Mouse (Mus musculus) heart, embryonic 16.5 days (tissue): ENCODE results near the gene Olfr1394. TPM values are rescaled to one million over a fixed set of nuclear protein-coding genes. Genes with fewer than 3 reads are reported as not detected.
A peak's percentile ranks its signal among the peaks of the same experiment; 100 is the strongest.

Experiments
- ATAC-seq: fragments of 200-750 bp; cut with Nextera tagmentation; replicated peaks from 2 replicates; pipeline ENCODE4 v1.8.0; 2017; ENCODE audit warnings: moderate number of reproducible peaks; ENCODE audit not compliant: insufficient read depth, low FRiP score; ENCODE audit errors: extremely low read depth
- H3K27ac ChIP-seq: fragments of 300-500 bp; sonication (generic); 2 replicates; pipeline ENCODE4 v1.5.1; 2014; ENCODE audit warnings: mild to moderate bottlenecking, low read length, control low read depth, moderate library complexity
- H3K27me3 ChIP-seq: fragments of 300-500 bp; sonication (generic); 2 replicates; pipeline ENCODE4 v1.6.1; 2014; ENCODE audit warnings: low read length, mixed read lengths; ENCODE audit not compliant: control insufficient read depth, insufficient read depth
- H3K36me3 ChIP-seq: fragments of 300-500 bp; sonication (generic); 2 replicates; pipeline ENCODE4 v1.6.1; 2014; ENCODE audit not compliant: control insufficient read depth, insufficient read depth
- H3K4me1 ChIP-seq: fragments of 300-500 bp; sonication (generic); 2 replicates; pipeline ENCODE4 v1.6.1; 2014; ENCODE audit warnings: low read length, mixed read lengths; ENCODE audit not compliant: control insufficient read depth, insufficient read depth
- H3K4me2 ChIP-seq: fragments of 300-500 bp; sonication (generic); 2 replicates; pipeline ENCODE4 v1.6.1; 2014; ENCODE audit warnings: low read depth, mild to moderate bottlenecking, control low read depth, low read length
- H3K4me3 ChIP-seq: fragments of 300-500 bp; sonication (generic); 2 replicates; pipeline ENCODE4 v1.5.1; 2014; ENCODE audit warnings: mild to moderate bottlenecking, control low read depth, low read length
- H3K9ac ChIP-seq: fragments of 300-500 bp; sonication (generic); 2 replicates; pipeline ENCODE4 v1.6.1; 2014; ENCODE audit warnings: low read length, control low read depth
- H3K9me3 ChIP-seq: fragments of 300-500 bp; sonication (generic); replicated peaks from 2 replicates; pipeline ENCODE4 v1.6.1; 2016; ENCODE audit warnings: low read length; ENCODE audit not compliant: control insufficient read depth
- WGBS: fragments of 180-500 bp; shearing (Covaris S2); extraction: QIAGEN DNeasy Blood & Tissue Kit; methylation state at CpG from one replicate; pipeline ENCODE4 v1.1.7; 2014; 5-methylcytosine and 5-hydroxymethylcytosine counted together
- polyA plus RNA-seq: library from polyadenylated mRNA; unstranded; fragments of >200 nt; fragmentation: Nextera tagmentation; extraction: Ambion mirVana; gene quantifications from 2 replicates; pipeline ENCODE4 v1.2.1, GENCODE M21; 2015

The Olfr1394 gene
- not detected in 2 replicates for polyA plus RNA-seq

DNA sequence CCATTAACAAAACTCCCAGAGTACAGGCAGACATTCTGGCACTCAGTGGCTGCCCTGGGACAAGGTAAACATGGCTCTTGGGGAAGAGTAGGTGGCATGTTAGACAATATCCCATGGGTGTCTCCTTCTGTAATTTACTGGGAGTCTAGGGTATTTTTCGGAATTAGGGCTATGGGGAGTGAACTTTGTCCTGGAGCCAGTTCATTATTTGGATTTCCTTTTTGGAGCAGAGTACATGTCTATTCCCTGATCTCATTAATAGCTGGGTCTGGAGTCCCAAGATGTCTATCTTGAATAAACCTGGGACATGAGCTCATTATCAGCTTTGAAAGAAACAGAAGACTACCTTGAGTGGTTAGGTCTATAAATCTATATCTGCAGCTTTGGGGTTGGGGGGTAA lies at the start of gene Olfr1394:
Gene Olfr1394 (plus strand): TSS at position 301 of the 400 bp plus-strand sequence.
- 60% methylated on average over 1 of the region's 1 CpGs for WGBS
- H3K36me3 ChIP-seq = no peaks in the 10 kb centered on the region

DNA sequence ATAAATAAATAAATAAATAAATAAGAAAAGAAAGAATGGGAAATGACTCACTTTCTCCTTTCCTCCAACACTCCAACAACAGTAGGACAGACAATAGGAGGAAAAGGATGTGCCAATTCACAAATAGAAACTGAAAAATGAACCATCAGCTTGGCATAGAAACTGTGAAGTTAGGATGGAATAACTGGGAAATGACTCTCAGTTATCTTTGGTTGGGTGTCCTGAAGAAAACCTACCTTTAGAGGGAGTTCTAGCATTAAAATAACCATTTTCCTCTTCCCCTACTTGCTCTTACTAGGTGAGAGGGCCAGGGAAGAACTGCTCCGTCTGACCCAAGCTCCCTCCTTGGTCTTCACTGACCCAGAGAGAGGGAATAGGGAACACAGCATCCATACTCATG lies 48.4 kb upstream of the Olfr1394 start:
- no peaks in the 10 kb centered on the region for H3K4me1 ChIP-seq
- no peak for ATAC-seq
- 79% methylated on average over 1 of the region's 1 CpGs for WGBS

More for the DNA sequence above, at the start of gene Olfr1394:
- H3K4me2 ChIP-seq = no peak within 1 kb of the TSS
- no peak for ATAC-seq
- H3K9me3 ChIP-seq = no peaks in the 10 kb centered on the region
- no peaks in the 10 kb centered on the region for H3K4me1 ChIP-seq
- H3K27me3 ChIP-seq = no peaks in the 10 kb centered on the region
- H3K27ac ChIP-seq = no peak within 1 kb of the TSS
- H3K9ac ChIP-seq = no peak within 1 kb of the TSS
- no peak within 1 kb of the TSS for H3K4me3 ChIP-seq

DNA sequence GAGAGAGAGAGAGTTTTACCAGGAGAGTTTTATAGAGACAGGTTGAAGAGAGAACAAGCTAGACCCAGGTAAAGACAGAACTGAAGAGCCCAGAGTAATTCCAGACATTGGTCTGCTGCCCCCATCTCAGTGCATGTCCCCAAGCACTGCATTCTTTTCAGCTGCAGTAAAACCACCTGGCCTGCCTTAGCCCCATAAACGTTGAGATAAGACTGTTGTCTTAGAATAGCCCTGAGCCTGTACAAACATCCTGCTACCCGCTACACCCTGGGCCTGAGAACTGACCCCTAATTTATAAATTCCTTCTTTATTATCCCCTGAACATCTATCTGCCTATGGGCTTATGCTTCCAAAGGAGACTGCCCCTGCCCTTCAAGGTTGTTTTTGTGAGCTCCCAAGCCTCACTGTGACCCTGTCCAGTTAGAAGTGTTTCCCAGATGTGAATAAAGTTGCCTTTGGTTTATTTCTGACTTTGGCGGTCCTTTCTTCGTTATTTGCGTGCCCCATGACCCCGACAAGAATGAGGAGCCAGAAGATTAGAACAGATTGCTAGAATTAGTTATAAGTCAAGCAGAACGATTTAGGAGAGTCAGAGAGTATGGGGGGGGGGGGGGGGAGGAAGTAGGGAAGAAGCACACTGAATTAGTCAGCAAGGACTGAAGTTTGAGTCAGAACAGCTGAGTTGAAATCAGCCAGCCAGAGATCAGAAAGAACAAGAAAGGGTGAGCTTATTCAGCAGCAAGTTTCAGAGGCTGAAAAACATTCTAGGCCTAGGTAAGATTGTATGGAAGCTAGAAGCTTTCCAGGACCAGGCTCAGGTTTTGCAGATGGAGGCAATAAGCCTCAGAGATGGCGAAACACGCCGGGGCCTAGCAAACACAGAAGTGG lies 46.3 kb upstream of the Olfr1394 start:
- Histone ChIP-seq H3K27ac (no peak overlapping the region), H3K9me3 (no peaks in the 10 kb centered on the region), H3K9ac (no peak overlapping the region), H3K4me1 (no peaks in the 10 kb centered on the region), H3K36me3 (no peaks in the 10 kb centered on the region), H3K4me2 (no peak overlapping the region), H3K27me3 (no peaks in the 10 kb centered on the region), H3K4me3 (no peak overlapping the region)
- no peak for ATAC-seq
- 64% methylated on average over 10 of the region's 10 CpGs for WGBS

More for the DNA sequence above, 48.4 kb upstream of the Olfr1394 start:
- Histone ChIP-seq H3K9me3 (no peaks in the 10 kb centered on the region), H3K9ac (no peak overlapping the region), H3K4me3 (no peak overlapping the region), H3K4me2 (no peak overlapping the region), H3K27ac (no peak overlapping the region), H3K27me3 (no peaks in the 10 kb centered on the region), H3K36me3 (no peaks in the 10 kb centered on the region)

DNA sequence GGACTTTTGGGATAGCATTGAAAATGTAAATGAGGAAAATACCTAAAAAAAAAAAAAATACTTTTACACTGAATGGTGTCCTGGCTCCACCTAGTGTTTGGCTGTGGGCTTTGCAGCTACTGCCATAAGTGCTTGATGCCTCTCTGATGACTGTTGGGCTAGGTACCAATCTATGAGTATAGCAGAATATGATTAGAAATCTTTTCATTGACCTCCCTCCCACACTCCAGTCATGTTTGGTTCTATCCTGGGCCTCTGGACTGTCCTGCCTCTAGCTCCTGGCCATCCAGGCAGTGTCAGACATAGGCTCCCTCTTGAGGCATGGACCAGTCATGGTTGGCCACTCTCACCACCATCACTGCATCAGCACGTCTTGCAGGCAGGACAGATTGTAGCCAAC lies 45.3 kb upstream of the Olfr1394 start:
- Histone ChIP-seq H3K9me3 (no peaks in the 10 kb centered on the region), H3K4me3 (no peak overlapping the region), H3K27me3 (no peaks in the 10 kb centered on the region), H3K27ac (no peak overlapping the region), H3K9ac (no peak overlapping the region), H3K4me2 (no peak overlapping the region), H3K4me1 (no peaks in the 10 kb centered on the region), H3K36me3 (no peaks in the 10 kb centered on the region)
- WGBS = 33% methylated on average over 1 of the region's 1 CpGs
- ATAC-seq = no peak

DNA sequence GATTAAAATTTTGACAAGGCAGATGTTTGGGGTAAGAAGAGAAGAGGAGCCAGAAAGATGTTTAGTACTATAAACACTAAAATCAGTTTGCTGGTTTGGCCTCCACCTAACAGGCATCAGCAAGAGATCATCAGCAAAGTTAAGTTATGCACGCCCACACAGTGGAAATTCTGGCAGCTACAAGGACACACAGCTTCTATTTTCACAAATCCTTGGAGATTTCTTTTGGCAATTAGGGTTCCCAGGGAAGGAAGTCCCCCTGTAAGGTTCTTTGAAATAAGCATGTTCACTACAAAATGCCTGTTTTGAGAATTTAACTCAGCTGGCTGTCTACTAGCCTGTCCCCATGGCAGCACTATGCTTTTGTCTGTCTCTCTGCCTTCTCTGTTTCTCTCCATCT lies 43.2 kb upstream of the Olfr1394 start:
- H3K36me3 ChIP-seq = no peaks in the 10 kb centered on the region
- H3K9me3 ChIP-seq = no peaks in the 10 kb centered on the region
- no peaks in the 10 kb centered on the region for H3K27me3 ChIP-seq
- H3K4me2 ChIP-seq = no peak overlapping the region
- 0 out of 2 replicates have a peak overlapping the region, but pooled peaks have one; percentile 16 for H3K27ac ChIP-seq
- no peak for ATAC-seq
- WGBS = 41% methylated on average over 1 of the region's 1 CpGs
- no peaks in the 10 kb centered on the region for H3K4me1 ChIP-seq
- no peak overlapping the region for H3K9ac ChIP-seq
- no peak overlapping the region for H3K4me3 ChIP-seq

DNA sequence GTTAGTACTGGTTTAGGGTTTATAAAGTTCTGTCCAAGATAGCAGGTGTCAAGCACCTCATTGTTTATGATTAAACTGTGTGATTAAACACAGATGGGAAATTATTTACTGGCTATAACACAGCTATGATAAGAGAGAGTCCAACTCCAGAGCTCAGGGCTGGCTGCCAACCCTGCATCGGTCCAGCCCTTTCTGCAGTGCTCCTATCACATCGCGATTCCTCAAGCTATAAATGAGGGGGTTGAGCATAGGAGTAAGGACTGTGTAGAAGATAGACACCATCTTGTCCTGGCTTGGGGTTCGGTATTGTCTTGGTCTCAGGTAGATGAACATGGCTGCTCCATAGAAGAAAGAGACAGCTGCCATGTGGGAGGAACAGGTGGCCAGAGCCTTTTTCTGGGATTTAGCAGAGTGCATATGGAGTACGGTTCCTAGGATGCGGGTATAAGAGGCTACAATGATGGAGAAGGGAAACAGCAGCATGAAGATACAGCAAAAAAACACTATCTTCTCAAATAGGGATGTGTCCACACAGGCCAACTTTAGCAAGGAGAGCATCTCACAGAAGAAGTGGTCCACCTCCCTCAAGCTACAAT lies 41.5 kb upstream of the Olfr1394 start:
- 64% methylated on average over 6 of the region's 6 CpGs for WGBS
- no peak overlapping the region for H3K4me3 ChIP-seq
- ATAC-seq = no peak
- no peaks in the 10 kb centered on the region for H3K9me3 ChIP-seq
- H3K36me3 ChIP-seq = no peaks in the 10 kb centered on the region
- no peak overlapping the region for H3K4me2 ChIP-seq
- no peak overlapping the region for H3K9ac ChIP-seq
- H3K27me3 ChIP-seq = no peaks in the 10 kb centered on the region
- H3K27ac ChIP-seq = no peak overlapping the region
- no peaks in the 10 kb centered on the region for H3K4me1 ChIP-seq

DNA sequence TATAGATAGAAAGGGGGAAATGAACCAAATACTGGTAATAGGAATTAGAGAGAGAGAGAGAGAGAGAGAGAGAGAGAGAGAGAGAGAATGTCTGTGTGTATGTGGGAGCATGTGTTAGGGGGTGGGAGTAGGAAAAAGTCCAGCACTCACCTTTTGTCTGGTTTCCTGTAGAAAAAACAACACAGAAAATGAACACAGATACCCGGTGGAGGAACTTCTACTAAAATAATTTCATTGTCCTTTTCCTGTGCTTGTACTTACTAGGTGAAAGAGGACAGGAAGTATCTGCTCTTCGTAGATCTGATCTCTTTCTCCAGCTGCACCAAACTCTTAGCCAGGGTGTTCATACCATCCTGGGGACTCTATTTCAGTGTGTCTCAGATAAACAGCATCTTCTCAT lies 40.0 kb upstream of the Olfr1394 start:
- no peaks in the 10 kb centered on the region for H3K36me3 ChIP-seq
- no peak overlapping the region for H3K4me3 ChIP-seq
- H3K9me3 ChIP-seq = no peaks in the 10 kb centered on the region
- no peak overlapping the region for H3K9ac ChIP-seq
- no peaks in the 10 kb centered on the region for H3K4me1 ChIP-seq
- no peak overlapping the region for H3K4me2 ChIP-seq
- 43% methylated on average over 2 of the region's 2 CpGs for WGBS
- no peaks in the 10 kb centered on the region for H3K27me3 ChIP-seq
- no peak overlapping the region for H3K27ac ChIP-seq
- peak; percentile 28; the same call in 1 of the 2 replicates for ATAC-seq

DNA sequence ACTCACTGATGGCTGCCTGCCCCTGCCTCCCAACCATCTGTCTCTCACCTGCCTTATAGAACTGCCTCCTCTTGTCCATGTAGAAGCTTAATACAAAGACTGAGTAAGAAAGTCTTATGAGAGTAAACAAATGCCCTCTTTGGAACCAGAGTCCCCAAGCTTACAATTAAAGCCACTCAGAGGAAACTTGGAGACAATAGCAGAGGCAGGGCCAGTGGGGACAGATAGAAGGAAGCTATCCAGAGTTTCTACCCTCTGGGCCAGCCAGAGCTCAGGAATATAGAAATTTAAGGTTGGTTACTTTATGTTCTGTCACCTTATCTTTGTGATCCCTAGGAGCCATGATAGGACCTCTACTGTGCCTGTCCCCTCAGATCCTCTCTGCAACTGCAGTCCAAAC lies 39.4 kb upstream of the Olfr1394 start, which contains the start of gene Olfr1396:
Gene Olfr1396 (minus strand): TSS at position 101 of the 400 bp plus-strand sequence.
- no peaks in the 10 kb centered on the region for H3K36me3 ChIP-seq
- no peaks in the 10 kb centered on the region for H3K9me3 ChIP-seq
- peak within 1 kb of the TSS; percentile 42 for H3K27ac ChIP-seq
- H3K4me3 ChIP-seq = no peak within 1 kb of the TSS
- H3K4me2 ChIP-seq = no peak within 1 kb of the TSS
- no peaks in the 10 kb centered on the region for H3K4me1 ChIP-seq
- no peaks in the 10 kb centered on the region for H3K27me3 ChIP-seq
- H3K9ac ChIP-seq = no peak within 1 kb of the TSS
- no peak for ATAC-seq

DNA sequence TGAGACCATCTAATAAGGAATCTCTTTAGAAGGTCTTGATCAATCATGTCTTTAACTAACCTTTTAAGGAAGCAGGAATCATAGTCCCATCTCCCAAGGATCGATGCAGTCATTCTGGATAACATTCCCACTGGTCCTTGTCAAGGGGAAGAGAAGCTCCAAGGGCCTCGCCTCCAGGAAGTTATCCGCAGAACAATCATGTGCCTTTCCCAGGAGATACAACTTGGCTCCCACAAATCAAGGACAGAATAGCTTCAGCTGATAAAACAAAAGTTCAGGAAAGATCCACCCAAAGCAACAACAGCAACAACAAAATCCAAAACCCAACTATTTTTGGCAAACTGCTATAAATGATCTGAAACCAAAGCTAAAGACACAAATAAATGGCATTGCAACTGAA lies 34.5 kb upstream of the Olfr1394 start:
- Histone ChIP-seq H3K4me2 (no peak overlapping the region), H3K9ac (no peak overlapping the region), H3K27me3 (no peaks in the 10 kb centered on the region), H3K27ac (no peak overlapping the region), H3K4me3 (no peak overlapping the region), H3K36me3 (no peaks in the 10 kb centered on the region), H3K4me1 (no peaks in the 10 kb centered on the region), H3K9me3 (no peaks in the 10 kb centered on the region)
- no peak for ATAC-seq
- 61% methylated on average over 3 of the region's 3 CpGs for WGBS
